In genomic region chr6:22025584-22026357, GRCm38 (mm10) we compare ENCODE assay signal across 8 mouse cellular contexts. TPM values are rescaled to one million over a fixed set of nuclear protein-coding genes. Genes with fewer than 3 reads are reported as not detected.
DNase-seq lines count a peak whose midpoint lies in the region; ATAC-seq and TF ChIP-seq lines count a peak whose summit lies in the region.

No protein-coding gene starts in this region.

- no peak for ATAC-seq in hindbrain, embryonic 14.5 days (ENCODE audit: low FRiP score)

- H3K27me3 ChIP-seq in hindbrain, embryonic 14.5 days (ENCODE audit: control insufficient read depth, insufficient read depth, low read length) = no peaks in the 10 kb centered on the region
- no peaks in the 10 kb centered on the region for H3K27me3 ChIP-seq in midbrain, embryonic 10.5 days (ENCODE audit: low read depth, poor library complexity, severe bottlenecking)

- peak overlapping the region; percentile 49 for H3K4me2 ChIP-seq in hindbrain, embryonic 14.5 days (replicated peaks)

- H3K27ac ChIP-seq in gastrocnemius, adult 2 months = peak overlapping the region; percentile 68
- peak overlapping the region; percentile 14; the same call in 1 of the 2 replicates for H3K27ac ChIP-seq in hindbrain, embryonic 14.5 days
- H3K27ac ChIP-seq in midbrain, embryonic 10.5 days (replicated peaks) = peak overlapping the region; percentile 52; the same call in 1 of the 2 replicates

- H3K4me1 ChIP-seq in hindbrain, embryonic 14.5 days (replicated peaks; ENCODE audit: control insufficient read depth, insufficient read depth, low read length) = peaks cover 5% of the 10 kb centered on the region
- H3K4me1 ChIP-seq in midbrain, embryonic 10.5 days = peaks cover 13% of the 10 kb centered on the region

- no peaks in the 10 kb centered on the region for H3K9me3 ChIP-seq in hindbrain, embryonic 14.5 days (ENCODE audit: control insufficient read depth, low read length)
- H3K9me3 ChIP-seq in midbrain, embryonic 10.5 days (replicated peaks) = no peaks in the 10 kb centered on the region

- H3K4me3 ChIP-seq in gastrocnemius, adult 2 months = peak overlapping the region; percentile 60
- peak overlapping the region; percentile 18 for H3K4me3 ChIP-seq in hindbrain, embryonic 14.5 days (replicated peaks; ENCODE audit: low read length)
- H3K4me3 ChIP-seq in midbrain, embryonic 10.5 days = peak overlapping the region; percentile 29

- WGBS in hindbrain, embryonic 14.5 days = 17% methylated on average over 17 of the region's 17 CpGs
- 18% methylated on average over 17 of the region's 17 CpGs for WGBS in midbrain, embryonic 10.5 days

- no peak for DNase-seq in gastrocnemius, adult 2 months
- DNase-seq in gastrocnemius, postnatal 14 days = no peak
- DNase-seq in embryo, embryonic 10.5 days (ENCODE audit: low spot score) = peak; percentile 84
- no peak for DNase-seq in hindbrain, embryonic 14.5 days (ENCODE audit: low spot score)
- peak; percentile 26 for DNase-seq in midbrain, embryonic 10.5 days (ENCODE audit: low spot score)
- DNase-seq in layer of hippocampus, adult 9-10 months (ENCODE audit: low spot score) = no peak
- DNase-seq in layer of hippocampus, postnatal 25 days (ENCODE audit: extremely low spot score in 1 of 2, low spot score in 1 of 2) = no peak
- DNase-seq in urinary bladder, postnatal 36 days (ENCODE audit: low spot score in 2 of 2) = no peak

- intact Hi-C loops in gastrocnemius, adult 2 months (cut with DNase I) = no loop called here
- intact Hi-C loops in gastrocnemius, postnatal 14 days (cut with DNase I; ENCODE audit: low total_unique reads) = no loop called here

- TF ChIP-seq CTCF in gastrocnemius, adult 2 months (IDR thresholded peaks at IDR 0.05) = no peak

- H3K36me3 ChIP-seq in hindbrain, embryonic 14.5 days (replicated peaks; ENCODE audit: control insufficient read depth, insufficient read depth) = no peaks in the 10 kb centered on the region
- no peaks in the 10 kb centered on the region for H3K36me3 ChIP-seq in midbrain, embryonic 10.5 days

- no peak overlapping the region for H3K9ac ChIP-seq in hindbrain, embryonic 14.5 days

RNA-seq across cellular contexts. Expression of gene Cped1, which starts 40.1 kb away (rescaled TPM):
- total RNA-seq in gastrocnemius, adult 2 months (2021) = 10 to 100 TPM; 22.4 to 24.5 TPM
- 10 to 100 TPM; 15.6 to 16.3 TPM for total RNA-seq in gastrocnemius, postnatal 14 days (2021)
- 5.0 and 5.4 TPM in 2 replicates for polyA plus RNA-seq in hindbrain, embryonic 14.5 days (2014; fragmentation: Nextera tagmentation; extraction: Ambion mirVana)
- 10.0 and 10.4 TPM in 2 replicates for polyA plus RNA-seq in midbrain, embryonic 10.5 days (2016; fragmentation: Nextera tagmentation; extraction: Ambion mirVana)
- total RNA-seq in layer of hippocampus, postnatal 25 days (2021) = 1 to 10 TPM; 1.1 to 1.5 TPM

Comparison
In these comparisons a context has a peak if more than half of its experiments do, and no peak if none do; other contexts are left out.
1. DNase-seq: peak in embryo, embryonic 10.5 days (single experiment) and midbrain, embryonic 10.5 days (single experiment); none in gastrocnemius, adult 2 months (single experiment), gastrocnemius, postnatal 14 days (single experiment), hindbrain, embryonic 14.5 days (single experiment), layer of hippocampus, adult 9-10 months (single experiment), layer of hippocampus, postnatal 25 days (0 of 2) and urinary bladder, postnatal 36 days (0 of 2).
2. H3K27ac ChIP-seq: peak in every context shown above with its lines; median percentile 68 in gastrocnemius, adult 2 months; 52 in midbrain, embryonic 10.5 days; 14 in hindbrain, embryonic 14.5 days.
3. RNA of gene Cped1, which starts 40.1 kb away (total RNA-seq): 22.4 to 24.5 TPM in gastrocnemius, adult 2 months and 15.6 to 16.3 TPM in gastrocnemius, postnatal 14 days; 1.1 to 1.5 TPM in layer of hippocampus, postnatal 25 days; every median in the first group is over 4 times any median in the second.
4. Peak in every context shown above with its lines, with median percentiles within 50 percentile points of each other: H3K4me3 ChIP-seq.